Mouse (Mus musculus) mature B cell (primary cell): ENCODE measurements around the gene Gast.
"Not testable (repeated sequence)": the region's sequence is repeated elsewhere in the genome, so short reads cannot be mapped to it uniquely, and the experiment has no call there.

Experiments used
- in situ Hi-C: fragments of 300-500 bp; cut with MboI; formaldehyde crosslinking; loops from 2 replicates; pipeline ENCODE4 v1.14.3; 2019

Gene Gast

DNA sequence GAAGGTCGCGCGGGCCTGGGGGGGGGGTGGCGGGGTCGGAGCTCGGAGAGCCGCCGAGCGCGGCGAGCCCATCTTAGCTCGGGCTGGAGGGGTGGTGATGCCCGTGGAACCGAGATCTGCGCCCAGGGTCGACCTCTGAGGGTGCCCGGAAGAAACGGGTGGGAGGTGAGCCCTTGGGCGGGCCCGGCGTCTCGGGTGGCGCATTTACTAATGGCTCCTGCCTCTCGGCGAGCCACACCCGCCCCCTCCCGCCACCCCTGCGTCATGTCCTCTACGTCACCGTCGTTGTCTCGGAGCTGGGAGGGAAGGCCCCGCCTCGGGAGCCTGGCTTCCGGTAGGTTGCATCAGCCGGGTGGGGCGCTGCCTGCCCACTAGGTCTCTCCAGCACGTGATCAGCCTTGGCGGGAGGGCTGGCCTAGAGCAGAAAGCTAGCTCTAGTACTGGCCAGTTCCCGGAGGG lies 14.0 kb upstream of the Gast start:
- in situ Hi-C loops, result no loop called here

GRCm38 (mm10) chr11:100320701-100321410 lies 13.4 kb upstream of the Gast start:
- in situ Hi-C loops, result not testable (repeated sequence)

- in situ Hi-C loops, result not testable (repeated sequence)
Measured at GRCm38 (mm10) chr11:100321479-100322305, 12.5 kb upstream of the Gast start.

GRCm38 (mm10) chr11:100322591-100323258 lies 11.5 kb upstream of the Gast start:
- in situ Hi-C loops, result no loop called here

DNA sequence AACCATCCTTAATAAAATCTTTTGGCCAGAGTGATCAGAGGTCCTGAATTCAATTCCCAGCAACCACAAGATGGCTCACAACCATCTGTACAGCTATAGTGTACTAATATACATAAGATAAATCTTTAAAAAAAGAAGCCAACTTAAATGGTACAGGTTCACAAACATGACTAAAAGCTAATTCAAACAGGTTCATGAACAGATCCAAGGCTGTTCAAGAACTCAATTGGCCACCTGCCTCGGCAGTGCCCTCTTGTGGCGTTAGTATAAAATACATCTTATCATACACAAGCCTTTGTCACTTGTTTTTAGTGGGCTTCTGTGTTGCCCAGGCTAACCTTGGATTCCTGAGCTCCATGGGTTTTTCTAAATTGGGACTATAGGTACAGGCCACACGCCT lies 10.6 kb upstream of the Gast start:
- in situ Hi-C loops, result no loop called here

- in situ Hi-C loops, result no loop called here
Measured at GRCm38 (mm10) chr11:100325062-100325629, 9.1 kb upstream of the Gast start.

DNA sequence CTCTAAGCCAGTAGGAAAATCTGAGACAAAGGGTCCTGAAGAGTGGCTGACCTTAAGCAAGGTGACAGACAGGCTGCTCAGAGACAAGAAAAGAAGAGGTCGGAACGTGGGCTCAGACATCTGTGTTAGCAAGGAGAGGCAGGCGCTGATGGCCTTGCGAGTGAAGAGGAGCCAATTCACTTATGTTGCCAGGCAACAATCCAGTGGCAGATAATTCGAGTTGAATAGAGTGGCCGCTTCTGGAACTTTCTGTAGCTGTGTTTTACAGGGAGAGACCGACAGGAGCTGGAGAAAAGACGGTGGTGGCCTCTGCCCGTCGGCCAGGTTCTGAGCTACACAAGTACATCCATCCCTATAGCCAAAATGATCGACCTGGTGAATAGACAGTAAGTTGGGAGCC lies 6.9 kb upstream of the Gast start:
- in situ Hi-C loops, result no loop called here

DNA sequence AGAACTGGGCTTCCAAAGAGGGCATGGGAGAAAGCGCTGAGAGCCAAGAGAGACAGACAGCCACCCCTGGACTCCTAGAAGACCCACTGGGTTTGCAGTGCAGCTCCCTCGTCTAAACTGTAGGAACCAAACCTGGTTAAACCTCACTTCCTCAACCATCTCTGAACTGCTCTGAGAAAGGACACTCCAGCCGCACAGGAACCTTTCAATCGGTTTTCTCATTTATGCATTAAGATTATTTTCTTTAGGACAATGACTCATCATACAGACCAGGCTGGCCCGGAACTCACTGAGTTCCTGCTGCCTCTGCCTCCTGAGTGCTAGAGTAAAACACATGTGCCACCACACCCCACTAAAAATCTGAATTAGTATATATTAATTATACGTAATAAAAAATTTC lies 6.4 kb upstream of the Gast start:
- in situ Hi-C loops, result no loop called here

DNA sequence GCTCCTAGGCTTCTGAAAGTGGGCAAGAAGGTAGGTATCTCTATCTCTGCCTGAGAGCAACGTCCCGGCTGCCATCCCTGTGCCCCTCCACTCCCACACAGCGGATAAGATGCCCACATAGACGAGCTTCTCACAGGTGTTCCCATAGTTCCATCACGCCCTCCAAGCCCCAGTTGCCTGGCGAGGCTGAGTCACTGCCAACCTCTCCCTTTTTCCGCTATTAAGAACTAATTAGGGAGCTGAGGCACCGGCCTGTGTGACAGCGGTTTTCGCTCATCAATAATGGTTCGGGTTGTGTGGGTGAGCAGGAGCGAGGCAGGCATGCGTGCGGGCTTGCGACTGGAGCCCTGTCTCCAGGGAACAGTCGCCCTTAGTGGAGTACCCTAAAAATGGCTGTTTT lies 4.0 kb upstream of the Gast start:
- in situ Hi-C loops, result no loop called here

DNA sequence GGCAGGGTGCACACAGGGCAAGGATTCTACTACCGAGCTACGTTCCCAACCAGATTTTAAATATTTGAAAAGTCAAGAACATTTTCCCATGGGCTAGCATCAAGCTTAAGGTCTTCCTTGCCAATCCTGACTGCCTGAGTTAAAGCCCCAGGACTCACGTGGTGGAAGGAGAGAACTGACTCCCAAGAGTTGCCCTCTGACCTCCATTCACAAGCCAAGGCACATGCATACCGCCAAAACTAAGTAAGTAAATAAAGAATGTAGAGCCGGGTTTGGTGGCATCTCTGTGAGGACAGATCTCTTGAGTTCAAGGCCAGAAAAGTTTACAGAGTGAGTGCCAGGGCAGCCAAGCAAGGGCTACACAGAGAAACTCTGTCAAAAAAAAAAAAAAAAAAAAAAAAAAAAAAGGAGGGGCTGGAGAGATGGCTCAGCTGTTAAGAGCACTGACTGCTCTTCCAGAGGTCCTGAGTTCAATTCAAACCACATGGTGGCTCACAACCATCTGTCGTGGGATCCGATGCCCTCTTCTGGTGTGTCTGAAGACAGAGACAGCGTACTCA lies 3.3 kb upstream of the Gast start:
- in situ Hi-C loops, result not testable (repeated sequence)

- in situ Hi-C loops, result no loop called here
Measured at GRCm38 (mm10) chr11:100332766-100333515, 1.3 kb upstream of the Gast start.

DNA sequence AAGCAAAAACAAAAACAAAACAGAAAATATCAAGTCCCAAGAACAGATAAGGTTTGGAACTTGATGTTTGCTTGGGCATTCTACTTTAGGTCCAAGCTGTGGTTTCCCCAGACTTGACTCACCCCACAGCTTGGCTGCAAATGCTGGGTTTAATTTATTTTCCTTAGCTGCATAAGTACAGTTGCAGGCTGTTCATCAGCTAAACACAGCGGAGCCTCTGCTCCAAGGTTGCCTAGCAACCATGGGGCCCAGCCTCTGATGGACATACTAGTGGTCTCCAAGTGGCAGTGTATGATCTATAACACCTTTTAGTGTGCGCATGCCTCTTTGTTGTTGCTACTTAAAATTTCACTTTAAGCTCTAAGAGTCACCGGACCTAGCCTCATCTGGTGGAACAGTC lies 1.5 kb downstream of the Gast start:
- in situ Hi-C loops, result no loop called here

- in situ Hi-C loops, result no loop called here
Measured at GRCm38 (mm10) chr11:100344269-100344668, 10.1 kb downstream of the Gast start.

DNA sequence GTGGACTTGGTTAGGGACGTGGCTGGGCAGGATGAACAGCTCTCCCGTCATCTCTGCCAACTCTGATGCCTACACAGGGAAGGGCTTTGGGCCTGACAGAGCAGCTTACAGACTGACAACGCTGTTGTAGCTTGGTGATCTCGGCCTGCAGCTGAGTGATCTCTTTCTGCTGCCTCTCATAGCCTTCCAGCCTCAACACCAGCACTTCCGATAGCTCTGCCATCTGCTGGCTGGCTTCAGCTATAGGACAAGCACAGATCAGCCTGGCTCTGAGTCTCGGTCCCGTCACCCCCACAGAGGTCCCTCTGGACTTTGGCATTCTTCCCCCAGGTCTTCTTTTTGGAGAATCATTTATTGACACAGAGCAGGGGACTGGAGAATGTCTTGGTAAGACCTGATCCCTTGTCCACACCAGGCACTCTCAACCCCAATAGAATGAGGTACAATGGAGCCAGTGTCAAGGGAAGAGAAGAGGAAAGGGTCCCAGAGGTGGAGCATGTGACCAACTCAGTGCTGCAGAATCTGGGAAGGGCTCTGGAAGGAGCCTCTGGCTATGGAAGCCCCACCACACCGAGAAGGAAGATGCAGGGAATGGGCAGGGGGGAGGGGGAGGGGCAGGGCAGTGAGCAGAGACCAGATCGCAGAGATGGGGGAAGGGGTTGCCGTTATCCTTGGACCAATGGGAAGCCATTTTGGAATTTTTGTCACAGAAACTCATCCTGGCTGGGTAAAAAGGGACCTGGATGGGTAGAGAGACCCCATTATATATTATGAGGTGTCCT lies 18.1 kb downstream of the Gast start:
- in situ Hi-C loops, result no loop called here

DNA sequence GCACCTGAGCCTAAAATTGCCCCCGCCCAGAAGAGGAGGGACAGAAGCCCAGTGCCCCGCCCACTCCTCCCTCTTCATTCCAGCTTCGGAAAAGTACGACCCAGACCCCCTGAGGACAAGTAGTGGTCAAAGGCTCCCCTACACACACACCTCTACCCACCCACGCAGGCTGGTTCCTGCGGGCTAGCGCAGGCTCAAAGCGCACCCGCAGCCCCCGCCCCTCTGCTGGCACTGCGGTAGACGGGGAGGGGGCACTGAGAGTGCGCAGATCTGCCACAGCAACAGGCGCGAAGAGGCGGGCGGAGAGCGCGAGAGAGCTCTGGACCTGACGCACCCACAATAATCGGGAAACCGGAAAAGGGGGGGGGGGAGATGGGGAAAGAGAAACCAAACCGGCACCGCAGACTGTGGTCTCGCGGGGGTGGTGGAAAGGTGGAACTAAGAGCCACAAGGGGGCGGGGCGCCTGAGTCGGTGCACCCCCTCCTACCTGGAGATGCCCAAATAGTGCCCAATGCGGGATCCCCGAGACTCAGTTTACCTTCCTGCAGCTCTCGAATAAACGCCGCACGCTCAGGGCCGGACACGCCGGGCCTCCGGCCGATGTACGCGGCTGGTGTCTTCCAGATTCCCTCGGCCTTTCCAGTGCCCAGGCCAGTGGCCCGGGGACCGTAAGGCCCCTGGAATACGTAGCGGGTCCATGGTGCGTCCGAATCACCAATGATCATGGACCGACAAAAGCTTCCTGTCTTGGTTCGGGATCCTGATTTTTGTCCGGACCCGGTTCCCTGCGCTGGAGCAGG lies 21.1 kb downstream of the Gast start:
- in situ Hi-C loops, result no loop called here

GRCm38 (mm10) chr11:100355972-100356818 lies 22.0 kb downstream of the Gast start, which contains the start of gene Hap1:
Hap1 (minus strand) TSS chr11:100356128.
- in situ Hi-C loops, result no loop called here

GRCm38 (mm10) chr11:100356819-100357211 lies 22.6 kb downstream of the Gast start:
- in situ Hi-C loops, result no loop called here

DNA sequence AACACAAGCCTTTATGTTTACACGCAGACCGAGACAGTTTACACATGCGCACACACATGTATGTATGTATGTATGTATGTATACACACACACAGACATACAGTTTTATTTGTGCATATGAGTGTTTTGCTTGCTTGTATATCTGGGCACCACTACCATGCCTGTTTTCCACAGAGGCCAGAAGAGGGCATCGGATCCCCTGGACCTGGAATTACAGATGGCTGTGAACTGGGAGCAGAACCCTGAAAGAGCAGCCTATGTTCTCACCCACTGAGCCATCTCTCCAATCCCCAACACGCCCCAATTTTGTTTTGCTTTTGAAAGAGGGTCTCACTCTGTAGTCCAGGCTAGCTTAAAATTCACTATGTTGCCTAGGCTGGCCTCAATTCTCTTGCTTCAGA lies 23.2 kb downstream of the Gast start:
- in situ Hi-C loops, result no loop called here

- in situ Hi-C loops, result no loop called here
Measured at GRCm38 (mm10) chr11:100360175-100360574, 26.0 kb downstream of the Gast start.
